Mouse (Mus musculus) ovary, adult 18-20 months (tissue): ENCODE results near the gene Hs1bp3.

ENCODE experiments used
- DNase-seq: peaks from one replicate; pipeline ENCODE4 v3.0.0; 2022; ENCODE audit warnings: low spot score, mixed read lengths

Gene Hs1bp3

DNA sequence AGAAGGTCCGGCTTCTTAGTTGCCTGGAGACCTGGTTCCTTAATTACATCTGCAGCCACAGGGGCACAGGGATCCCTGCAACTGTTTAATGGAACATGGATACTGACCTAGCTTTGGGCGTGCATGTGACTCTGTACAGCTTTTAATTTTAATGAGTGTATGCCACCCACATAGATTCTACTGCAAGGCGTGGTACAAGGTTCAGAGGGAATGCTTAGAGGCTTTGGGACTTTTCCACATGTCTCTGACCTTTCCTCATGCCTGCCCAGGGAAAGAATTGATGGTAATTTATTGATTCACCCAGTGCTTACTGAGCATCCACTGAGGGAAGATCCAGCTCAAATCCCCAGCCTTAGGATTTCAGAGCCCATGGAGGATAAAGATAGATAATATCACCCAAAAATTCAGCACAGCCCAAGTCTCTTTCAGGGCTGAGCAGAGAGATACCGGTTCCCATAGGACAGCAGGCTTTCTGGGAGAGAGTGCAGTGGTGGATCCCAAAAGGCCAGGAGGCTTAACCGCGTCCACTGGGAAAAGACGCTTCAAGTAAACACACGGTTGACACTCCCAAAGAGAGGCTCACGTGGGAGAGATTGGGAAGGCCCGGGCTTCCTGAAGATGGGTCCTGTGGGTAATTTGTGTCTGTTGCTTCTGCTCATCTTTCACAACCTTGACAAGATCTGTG lies 23.5 kb downstream of the Hs1bp3 start:
- no peak for DNase-seq

DNA sequence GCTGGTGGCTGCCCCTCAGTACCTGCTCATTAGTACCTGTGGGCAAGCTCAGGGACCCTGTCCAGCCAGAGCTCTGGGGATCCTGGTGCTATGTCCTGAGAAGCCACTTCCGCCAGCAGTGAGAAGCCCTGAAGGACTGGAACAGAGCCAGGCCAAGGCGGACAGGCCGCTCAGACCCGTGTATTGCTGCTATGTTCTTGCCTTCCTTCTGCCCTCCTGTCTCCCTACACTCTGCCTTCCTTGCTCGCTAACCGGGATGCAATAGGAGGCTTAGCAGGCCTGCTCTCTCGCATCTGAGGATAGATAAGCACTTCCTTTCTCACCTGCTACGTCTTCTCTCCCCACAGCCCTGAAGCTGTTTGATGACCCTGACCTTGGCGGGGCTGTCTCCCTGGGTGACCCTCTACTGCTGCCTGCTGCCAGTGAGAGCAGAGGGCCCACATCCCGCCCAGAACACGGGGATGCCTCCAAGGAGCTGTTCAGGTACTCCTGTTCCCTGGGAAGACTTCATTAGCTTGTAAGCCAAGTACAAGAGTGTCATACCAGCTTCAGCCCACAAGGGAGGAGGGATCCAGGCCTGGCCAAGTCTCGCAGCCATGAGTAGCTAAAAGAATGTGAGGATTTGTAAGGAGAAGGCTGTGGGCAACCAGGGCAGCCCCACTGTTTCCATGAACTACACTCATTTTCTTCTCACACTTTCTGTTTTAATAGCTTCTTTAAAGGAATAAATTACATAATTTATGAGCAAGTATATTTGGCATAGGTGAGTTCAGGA lies 24.2 kb downstream of the Hs1bp3 start:
- DNase-seq = no peak

DNA sequence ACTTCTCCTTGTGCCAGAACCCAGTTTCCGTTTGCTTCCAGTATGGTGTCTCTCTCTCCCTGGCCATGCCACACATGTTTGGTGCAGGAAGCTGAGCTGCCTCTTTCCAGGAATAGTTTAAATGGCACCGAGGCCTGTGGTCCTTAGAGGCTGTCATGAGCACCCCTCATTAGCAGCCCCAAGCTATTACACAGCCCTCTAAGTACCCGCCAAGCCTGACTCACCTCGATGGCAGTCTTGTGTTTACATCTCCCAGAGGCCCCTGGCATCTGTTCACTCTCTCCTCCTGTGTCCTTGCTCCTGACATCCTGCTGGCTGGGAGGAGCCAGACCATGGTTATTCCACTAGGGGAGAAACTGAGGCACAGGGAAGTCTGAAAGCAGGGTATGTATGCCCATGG lies 25.3 kb downstream of the Hs1bp3 start:
- no peak for DNase-seq

DNA sequence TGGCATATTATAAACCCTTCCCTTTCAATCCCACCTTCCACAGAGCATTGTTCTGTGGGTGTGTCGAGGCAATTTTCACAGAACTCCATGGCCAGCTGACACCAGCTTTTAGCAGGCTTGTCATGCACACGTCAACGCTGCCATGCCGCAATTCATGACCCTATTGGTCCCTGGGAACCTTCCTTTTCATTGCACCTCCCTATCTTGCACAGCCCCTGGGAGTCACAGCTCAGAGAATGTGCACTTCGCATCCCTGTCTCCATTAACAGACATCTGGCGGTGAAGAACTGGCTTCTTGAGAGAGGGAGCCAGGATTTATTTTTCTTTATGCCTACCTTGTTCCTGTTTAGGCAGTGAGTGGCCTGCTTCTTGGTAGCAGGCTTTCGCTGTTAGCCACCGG lies 25.7 kb downstream of the Hs1bp3 start:
- DNase-seq = no peak

DNA sequence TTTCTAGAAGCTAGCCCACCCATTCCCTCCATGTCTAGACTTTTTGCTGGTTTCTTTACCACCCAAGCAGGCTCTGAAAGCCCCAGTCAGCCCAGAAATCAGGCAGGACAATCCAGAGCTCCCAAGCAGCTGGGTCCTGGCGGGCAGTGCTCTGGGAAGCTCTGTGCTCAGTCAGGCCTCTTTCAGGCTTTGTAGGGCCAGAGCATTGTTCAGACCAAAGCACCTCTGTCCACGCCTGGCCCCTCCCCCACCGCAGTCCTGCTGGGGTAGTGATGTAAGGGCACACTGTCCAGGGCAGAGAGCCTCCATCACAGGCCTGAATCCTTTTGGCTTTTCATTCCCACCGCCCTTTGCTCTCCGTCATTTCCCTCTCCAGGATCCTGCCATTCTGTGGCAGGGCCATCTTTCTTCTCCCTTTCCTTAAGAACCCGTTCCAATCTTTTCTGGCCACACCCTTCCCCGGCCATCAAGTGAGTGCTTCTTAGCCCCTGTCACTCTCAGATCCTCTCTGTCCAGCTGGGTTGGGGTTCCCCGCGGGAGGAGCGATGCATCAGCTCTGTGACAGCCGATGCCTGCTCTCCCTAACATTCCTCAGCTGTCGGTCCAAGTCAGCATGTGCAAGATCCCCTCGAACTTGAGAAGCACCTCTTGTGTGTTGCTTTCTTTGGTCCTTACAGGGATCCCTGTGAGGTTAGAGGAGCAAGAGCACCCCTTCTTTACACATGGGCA lies 26.5 kb downstream of the Hs1bp3 start:
- no peak for DNase-seq

DNA sequence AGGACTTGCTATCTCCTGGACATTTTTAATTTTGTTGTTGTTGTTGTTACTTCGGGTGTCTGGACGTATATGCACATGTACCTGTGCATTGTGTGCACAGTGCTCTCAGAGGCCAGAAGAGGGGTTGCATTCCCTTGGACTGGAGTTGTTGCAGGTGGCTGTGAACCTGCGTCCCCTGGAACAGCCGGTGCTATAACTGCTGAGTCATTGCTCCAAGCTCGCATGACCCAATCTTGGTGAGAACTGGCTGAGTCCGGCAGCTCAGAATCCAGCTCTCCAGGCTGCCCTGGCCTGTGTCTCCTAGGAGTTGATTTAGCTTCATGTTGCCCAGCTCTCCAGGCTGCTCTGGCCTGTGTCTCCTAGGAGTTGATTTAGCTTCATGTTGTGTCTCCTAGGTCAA lies 27.8 kb downstream of the Hs1bp3 start:
- no peak for DNase-seq

DNA sequence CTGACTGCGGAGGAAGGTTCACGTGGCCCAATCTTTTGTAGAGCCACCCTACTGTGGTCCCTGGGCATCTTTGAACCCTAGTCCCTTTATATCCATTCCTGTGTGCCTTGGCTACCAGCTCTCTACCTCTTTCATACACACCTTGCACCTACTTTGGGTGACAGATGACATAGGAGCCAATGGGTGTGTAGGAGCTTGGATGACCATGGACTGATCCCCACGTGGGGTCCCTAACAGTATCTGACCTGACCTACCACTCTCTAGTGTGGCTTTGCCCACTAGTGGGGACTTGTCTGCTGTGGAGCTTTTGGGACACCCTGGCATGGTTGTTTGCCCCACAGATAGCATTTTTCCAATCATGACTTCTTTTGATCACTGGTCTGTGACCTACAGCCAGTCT lies 30.1 kb downstream of the Hs1bp3 start:
- no peak for DNase-seq

DNA sequence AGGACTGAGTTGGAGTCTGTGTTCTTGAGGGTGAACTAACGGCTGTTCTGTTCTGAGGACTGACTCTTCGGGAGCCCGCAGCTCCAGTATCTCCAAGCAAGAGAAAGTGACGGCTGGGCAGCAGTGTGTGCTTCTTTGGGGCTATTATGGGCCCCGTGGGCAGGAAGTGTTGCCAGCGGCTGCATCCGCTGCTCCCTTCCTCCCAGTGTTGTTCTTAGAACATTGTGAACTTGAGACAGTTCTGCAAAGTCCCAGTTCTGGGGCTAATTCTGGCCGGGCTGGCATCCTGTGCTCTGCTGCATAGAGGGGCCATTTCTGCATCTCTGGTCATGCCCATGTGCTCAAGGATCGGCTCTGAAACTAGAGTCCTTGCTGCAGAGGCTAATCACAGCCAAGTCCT lies 31.7 kb downstream of the Hs1bp3 start:
- DNase-seq = no peak

DNA sequence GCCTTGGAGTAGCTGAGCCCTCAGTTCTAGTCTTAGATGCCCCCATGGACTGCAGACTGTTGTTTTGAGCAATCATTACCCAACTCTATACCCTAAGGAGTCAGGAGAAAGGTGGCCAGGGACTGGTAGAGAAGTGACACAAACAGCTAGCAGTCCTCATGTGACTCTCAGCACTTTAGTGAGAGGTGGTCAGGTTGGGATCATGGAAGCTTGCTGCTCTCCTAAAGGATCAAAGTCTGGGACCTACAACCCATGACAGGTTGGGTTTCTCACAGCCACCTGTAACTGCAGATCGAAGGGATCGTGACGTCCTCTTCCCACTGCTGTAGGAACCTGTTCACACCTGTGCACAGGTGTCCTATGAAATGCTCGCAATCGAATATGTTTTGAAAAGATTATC lies 32.3 kb downstream of the Hs1bp3 start:
- DNase-seq = no peak

DNA sequence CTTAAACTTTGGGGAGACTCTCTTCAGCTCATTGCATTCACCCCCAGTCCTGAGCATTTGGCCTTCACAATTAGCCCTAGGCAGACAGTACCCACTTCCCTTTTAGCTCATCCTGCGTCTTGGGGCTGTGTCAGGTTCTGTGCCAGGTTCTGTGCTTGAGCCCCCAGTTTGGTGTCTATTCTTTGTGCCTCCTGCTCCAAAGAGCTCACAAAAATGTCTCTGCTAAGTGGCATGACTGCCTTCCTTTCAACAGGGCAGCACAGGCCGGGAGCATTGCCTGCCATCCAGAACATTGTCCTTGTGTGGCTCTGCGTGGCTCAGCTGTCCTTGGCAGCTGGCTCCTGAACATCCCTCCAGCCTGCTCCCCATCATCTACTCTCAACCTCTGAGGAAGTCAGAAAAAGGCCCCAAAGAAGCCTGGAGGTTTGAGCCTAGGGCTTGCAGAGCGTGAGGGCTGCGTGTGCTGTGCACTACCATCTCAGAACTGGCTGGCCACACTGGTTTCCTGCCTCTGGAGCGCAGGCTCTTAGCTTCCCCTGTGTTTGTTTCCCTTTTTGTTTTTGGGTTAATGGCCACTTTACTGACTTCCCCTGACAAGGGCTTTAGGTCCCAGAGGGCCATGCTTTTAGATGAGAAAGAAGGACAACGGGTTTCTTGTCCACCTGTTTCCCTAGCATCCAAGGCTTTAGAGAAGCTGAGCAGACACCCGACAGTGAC lies 34.7 kb downstream of the Hs1bp3 start:
- no peak for DNase-seq

DNA sequence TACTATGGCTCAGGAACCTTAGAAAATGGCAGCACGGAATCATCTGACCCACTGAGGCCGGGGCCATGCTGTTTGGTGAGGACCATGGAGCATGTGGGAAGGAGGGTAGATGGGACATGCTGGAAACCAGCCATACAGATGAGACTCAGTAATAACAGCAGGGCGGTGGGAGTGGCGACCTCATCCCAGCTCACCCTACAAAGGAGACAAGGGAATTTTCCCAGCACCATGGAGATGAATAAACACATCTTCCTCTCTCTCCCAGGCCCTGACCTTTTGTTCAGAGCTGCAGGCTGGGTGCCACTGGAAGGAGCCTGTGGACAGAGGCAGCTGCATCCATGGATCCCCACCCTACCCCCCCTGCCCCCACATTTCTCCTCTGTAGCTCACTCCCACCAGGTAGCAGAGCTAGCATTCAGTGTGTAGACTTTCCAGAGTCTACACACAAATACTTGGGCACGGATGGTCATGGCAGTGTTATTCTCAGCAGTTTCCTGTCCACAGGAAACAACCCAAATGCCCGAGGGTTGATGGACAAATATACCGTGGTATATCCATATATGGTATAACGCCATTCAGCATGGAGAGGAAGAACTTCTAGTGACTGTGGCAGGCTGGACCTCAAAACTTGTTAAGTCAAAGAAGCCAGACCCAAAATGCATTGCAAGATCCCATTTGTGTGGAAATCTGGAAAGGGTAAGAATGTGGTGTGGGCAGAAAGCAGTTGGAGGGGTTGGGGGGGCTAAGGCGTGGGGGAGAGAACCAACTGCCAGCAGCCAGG lies 35.7 kb downstream of the Hs1bp3 start:
- DNase-seq = no peak

DNA sequence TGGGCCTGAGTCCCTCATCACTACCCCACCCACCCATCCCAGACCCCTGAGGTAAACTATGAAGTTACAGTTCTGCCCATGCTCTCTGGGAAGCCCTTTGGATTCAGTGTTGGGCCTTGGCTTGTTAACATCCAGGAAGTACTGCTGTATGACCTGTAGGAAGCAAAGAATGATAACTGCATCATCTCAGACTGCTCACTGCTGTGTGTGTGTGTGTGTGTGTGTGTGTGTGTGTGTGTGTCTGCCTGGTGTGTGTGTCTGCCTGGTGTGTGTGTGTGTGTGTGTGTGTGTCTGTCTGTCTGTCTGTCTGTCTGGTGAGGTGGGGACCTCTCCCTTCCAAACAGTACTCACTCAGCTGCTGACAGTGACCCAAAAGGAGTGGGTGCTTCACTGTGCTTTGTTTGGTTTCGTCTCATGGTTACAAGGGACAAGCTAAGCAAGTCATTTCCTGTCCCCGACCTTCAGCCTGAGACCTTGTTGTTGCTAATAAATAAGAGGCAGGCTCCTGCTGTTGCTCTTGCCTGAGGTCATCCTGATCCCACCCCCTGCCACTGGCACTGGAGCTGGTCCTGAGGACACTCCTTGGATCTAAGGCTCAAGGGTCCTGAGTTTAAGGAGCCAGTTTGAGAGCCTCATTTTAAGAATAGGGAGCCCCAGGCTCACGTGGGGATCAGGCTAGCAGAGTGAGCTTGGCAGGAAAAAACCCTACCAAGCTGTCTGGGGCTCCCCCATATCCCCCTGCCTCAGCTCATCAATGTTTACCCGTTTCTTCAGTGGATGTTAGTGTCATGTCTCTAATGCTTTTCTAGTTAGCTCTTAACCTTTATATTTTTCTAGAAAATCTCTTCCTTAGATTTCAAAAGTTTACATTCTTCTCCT lies 38.0 kb downstream of the Hs1bp3 start:
- peak; percentile 60 for DNase-seq

DNA sequence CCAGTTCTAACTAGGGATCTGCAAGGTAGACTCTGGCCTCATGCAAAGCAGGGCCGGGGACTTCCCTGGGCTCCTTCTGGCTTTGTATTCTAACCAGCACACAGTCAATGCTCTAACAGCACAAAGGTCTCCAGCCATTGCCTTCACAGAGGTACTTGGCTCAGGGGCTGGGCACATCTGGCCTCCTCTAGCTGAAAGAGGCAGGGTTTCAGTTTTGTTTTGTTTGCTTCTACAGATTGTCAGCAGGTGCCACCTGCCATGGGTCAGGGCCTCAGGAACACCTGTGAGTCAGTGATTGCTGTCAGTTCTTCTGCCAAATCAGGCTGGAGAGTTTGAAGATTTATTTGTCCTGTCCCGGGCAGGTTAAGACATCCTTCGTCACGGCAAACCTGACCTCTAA lies 39.8 kb downstream of the Hs1bp3 start:
- DNase-seq = no peak

DNA sequence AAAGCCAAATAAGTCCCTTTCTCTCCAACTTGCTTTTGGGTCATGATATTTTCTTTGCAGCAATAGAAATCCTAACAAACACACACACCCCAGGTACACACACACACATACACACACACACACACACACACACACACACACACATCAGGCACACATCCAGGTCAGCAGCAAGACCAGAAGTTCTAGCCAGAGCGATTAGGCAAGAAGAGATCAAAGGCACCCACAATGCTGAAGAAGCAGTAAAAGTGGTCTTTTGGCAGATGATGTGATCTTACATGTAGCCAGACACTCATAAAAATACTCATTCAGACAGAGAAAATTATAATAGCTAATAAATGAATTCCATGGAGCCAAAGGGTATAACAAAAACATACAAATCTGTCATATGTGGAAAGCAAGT lies 41.0 kb downstream of the Hs1bp3 start:
- DNase-seq = no peak

DNA sequence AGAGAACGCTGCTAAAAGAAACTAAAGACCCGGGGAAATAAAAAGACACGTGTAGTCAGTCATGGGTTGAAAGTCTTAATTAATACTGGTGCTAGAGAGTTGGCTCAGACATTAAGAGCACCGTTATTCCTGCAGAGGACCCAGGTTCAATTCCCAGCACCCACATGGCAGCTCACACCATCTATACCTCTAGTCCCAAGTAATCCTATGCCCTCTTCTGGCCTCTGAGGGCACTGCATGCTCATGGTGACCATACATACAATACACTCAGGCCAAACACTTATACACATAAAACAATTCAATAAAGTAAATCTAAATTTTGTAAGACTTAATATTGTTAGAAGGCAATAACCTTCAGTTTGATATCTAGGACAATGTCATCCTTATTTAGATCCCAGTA lies 41.8 kb downstream of the Hs1bp3 start:
- DNase-seq = no peak

DNA sequence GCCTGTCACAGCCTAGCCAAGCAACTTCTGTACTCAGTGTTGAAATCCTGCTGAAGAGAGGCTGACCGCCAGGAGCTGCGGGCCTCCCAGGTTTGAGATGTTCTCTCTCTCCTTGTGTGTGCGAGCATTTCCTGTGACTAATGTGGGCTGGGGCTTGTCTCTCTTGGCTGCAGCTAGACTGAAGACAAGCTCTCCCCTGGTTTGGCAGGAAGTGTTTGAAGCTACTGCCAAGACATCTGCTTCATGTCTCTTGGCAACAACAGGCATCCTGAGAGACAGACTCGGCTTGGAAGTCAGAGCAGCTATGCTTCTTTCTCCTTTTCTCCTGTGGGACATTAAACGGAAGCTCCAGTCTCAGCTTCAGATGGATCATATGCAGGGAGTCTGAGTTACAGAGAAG lies 44.2 kb downstream of the Hs1bp3 start:
- peak; percentile 74 for DNase-seq

DNA sequence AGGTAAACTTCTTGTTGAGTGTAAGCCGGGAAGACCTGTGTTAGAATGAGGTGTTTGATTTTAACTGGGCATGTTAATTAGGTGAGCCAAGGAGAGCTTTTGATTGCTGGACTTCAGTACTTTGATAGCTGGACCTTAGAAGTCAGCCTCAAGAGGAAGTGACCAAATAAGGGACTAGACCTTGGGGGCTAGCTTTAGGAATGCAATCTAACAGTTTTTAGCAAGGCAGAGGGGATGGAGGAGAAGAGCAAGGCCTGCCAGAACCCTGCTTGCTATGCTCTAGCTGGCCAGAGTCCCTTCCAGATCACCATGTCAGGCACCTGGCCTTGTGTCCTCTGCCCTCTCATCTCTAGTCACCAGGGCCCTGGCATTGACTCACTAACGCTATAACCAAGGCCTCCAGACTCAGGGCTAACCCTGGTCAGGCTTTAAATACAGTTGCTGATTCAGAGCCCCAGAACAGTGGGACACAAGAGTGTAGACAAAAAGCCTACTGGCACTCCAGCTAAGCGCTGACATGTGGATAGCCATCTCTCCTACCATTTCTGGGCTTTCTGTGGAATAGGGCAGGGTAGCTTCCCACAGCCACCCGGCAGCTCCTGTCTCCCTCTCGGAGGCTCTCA lies 45.2 kb downstream of the Hs1bp3 start:
- no peak for DNase-seq

DNA sequence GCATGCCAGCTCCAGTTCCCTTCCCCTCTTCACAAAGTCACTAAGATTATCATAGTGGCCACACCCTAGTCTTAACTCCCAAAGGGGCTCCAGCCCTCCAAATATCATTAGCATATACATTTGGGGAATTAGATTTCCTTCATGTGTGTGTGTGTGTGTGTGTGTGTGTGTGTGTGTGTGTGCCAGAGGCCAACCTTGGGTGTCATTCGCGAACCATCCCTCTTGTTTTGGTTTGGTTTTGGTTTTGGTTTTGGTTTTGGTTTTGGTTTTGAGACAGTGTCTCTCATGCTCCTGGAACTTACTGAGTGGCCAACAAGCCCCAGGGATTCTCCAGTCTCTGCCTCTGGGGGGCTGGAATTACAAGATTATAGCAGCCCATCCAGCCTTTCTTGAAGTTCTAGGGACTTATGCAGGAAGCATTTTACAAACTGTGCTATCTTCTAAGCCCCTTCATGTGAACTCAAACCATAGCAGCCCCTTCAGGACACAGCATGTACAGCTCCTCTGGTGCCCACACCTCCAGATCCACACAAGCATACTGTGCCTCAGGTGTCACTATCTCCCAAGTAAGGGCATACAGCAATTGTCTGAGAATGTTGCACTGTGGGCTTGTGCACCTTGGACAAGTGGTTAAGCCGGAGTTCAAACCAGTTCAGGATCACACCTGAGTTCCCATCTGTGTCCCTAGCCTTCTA lies 46.3 kb downstream of the Hs1bp3 start:
- no peak for DNase-seq

DNA sequence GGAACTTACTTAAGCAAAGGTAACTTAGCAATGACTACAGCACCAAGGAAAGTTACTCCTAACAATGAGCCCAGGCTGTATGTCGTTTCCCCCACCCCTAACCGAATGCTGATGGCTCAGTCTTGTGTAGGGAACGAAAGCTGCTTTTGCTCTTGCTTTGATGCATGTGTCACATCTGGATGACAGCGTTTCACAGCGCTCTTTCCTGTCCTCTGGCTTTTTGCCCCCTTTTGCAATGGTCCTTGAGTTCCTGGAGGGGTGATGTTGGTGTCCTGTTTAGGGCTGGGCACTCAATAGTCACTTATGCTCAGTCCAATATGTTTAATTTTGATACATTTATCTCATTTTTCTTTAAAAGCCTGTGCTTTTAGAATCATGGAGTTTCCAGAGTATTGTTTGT lies 48.6 kb downstream of the Hs1bp3 start:
- DNase-seq = no peak

DNA sequence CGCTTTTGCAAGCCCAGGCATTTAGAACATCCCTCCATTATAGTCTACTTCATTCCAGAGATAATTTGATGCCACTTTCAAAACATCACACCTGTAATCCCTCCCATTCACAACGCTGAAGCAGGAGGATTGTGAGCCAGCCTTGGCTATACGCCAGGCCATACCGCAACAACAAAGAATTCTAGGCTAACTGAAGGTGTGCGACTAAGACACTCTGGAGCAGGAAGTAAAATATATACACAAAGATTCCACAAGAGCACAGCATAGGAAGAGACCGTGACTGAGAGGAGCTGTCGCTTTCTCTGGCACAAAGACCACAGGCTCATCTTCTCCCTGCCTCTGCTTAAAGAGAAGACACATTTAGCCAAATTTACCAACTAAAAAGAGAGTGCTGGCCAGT lies 49.2 kb downstream of the Hs1bp3 start:
- no peak for DNase-seq
